Mouse (Mus musculus) myocyte (in vitro differentiated cells): ENCODE data around the gene Sod1. TPM values are rescaled to one million over a fixed set of nuclear protein-coding genes. Genes with fewer than 3 reads are reported as not detected.

ENCODE experiments used
- H3K27me3 ChIP-seq: one replicate; pipeline ENCODE4 v1.6.1; 2011; ENCODE audit not compliant: control insufficient read depth, insufficient read depth, insufficient read length
- H3K36me3 ChIP-seq: one replicate; pipeline ENCODE4 v1.6.1; 2011; ENCODE audit not compliant: control insufficient read depth, insufficient read depth
- H3K4me2 ChIP-seq: one replicate; pipeline ENCODE4 v1.6.1; 2011; ENCODE audit warnings: low read depth, control low read depth
- H3K4me3 ChIP-seq: one replicate; pipeline ENCODE4 v1.5.1; 2011; ENCODE audit warnings: mild to moderate bottlenecking, control low read depth, moderate library complexity
- H3K79me2 ChIP-seq: one replicate; pipeline ENCODE4 v1.6.1; 2011; ENCODE audit not compliant: control insufficient read depth, insufficient read depth
- H3ac ChIP-seq: one replicate; pipeline ENCODE4 v1.6.1; 2011; ENCODE audit not compliant: control insufficient read depth, insufficient read length
- CEBPB ChIP-seq: IDR thresholded peaks from 2 replicates; pipeline ENCODE4 v1.6.1; 2011; ENCODE audit warnings: mild to moderate bottlenecking, moderate library complexity; ENCODE audit not compliant: poor library complexity, insufficient read depth, severe bottlenecking
- E2F4 ChIP-seq: IDR thresholded peaks from one replicate; pipeline ENCODE4 v1.6.1; 2011; ENCODE audit warnings: mild to moderate bottlenecking, control low read depth, moderate library complexity; ENCODE audit not compliant: insufficient read depth
- MAX ChIP-seq: IDR thresholded peaks from one replicate; pipeline ENCODE4 v1.6.1; 2011; ENCODE audit warnings: low read depth, mild to moderate bottlenecking, control low read depth
- MYOD1 ChIP-seq, 3 experiments: IDR thresholded peaks; one replicate each; pipeline ENCODE4 v1.6.1; 2011; ENCODE audit warnings: control low read depth in 2 of 3, low read depth in 2 of 3, mild to moderate bottlenecking in 2 of 3, moderate library complexity in 1 of 3; ENCODE audit not compliant: insufficient read length in 2 of 3, control insufficient read depth in 1 of 3
- MYOG ChIP-seq, 3 experiments: IDR thresholded peaks; one replicate each; pipeline ENCODE4 v1.6.1; 2011; ENCODE audit warnings: control low read depth in 2 of 3, low read depth in 2 of 3, mild to moderate bottlenecking in 2 of 3; ENCODE audit not compliant: insufficient read length in 2 of 3, control insufficient read depth in 1 of 3, insufficient read depth in 1 of 3
- POLR2A ChIP-seq: IDR thresholded peaks from one replicate; pipeline ENCODE4 v1.6.1; 2011; ENCODE audit warnings: low read depth, mild to moderate bottlenecking, control low read depth, moderate library complexity; ENCODE audit not compliant: insufficient read length
- POLR2AphosphoS2 ChIP-seq: IDR thresholded peaks from one replicate; pipeline ENCODE4 v1.6.1; 2011; ENCODE audit warnings: low read depth, control low read depth; ENCODE audit not compliant: insufficient read length
- REST ChIP-seq: IDR thresholded peaks from one replicate; pipeline ENCODE4 v1.6.1; 2011; ENCODE audit warnings: mild to moderate bottlenecking, control low read depth, moderate library complexity; ENCODE audit not compliant: insufficient read depth, insufficient read length
- SRF ChIP-seq: IDR thresholded peaks from one replicate; pipeline ENCODE4 v1.6.1; 2011; ENCODE audit warnings: low read depth; ENCODE audit not compliant: control insufficient read depth, insufficient read length
- TCF12 ChIP-seq: IDR thresholded peaks from one replicate; pipeline ENCODE4 v1.6.1; 2011; ENCODE audit warnings: mild to moderate bottlenecking, control low read depth; ENCODE audit not compliant: poor library complexity, insufficient read depth, severe bottlenecking
- TCF3 ChIP-seq: IDR thresholded peaks from one replicate; pipeline ENCODE4 v1.6.1; 2011; ENCODE audit warnings: low read depth, control low read depth; ENCODE audit not compliant: insufficient read length
- USF1 ChIP-seq: IDR thresholded peaks from one replicate; pipeline ENCODE4 v1.6.1; 2011; ENCODE audit warnings: low read depth, mild to moderate bottlenecking, control low read depth, moderate library complexity
- polyA plus RNA-seq: library from polyadenylated mRNA; unstranded; fragments of >200 nt; fragmentation: generic; extraction: Trizol; gene quantifications from one replicate; pipeline ENCODE4 v1.2.1, GENCODE M21; 2012; ENCODE audit warnings: missing spikeins

Gene Sod1
- polyA plus RNA-seq, 1 experiment, result 551 TPM

DNA sequence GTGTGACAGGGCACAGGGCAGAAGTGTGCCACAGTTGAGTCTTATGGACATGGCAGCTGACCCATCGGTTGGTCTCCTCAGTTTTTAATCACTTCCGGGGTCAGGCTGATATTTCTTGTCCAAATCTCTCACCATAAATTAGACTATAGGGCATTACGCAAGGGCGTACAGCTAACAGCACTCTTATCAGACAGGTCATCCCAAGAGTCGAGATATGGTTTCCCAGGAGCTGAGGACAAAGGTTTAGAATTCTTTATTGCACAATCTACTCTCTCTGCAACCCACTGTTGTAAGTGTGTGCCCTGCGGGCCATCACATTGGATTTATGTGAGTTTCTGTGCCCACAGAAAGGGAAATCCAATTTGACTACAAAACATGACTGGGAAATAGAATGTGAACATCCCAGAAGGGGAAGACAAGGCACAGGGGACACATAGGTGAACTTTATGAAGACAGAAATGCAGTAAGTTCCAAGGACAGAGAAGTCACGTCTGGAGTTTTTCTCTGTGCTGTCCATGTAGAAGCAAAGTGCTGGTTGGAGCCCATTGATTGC is 23.8 kb upstream of the Sod1 start:
- Histone ChIP-seq H3K36me3 (no peaks in the 10 kb centered on the region), H3K4me3 (peak overlapping the region; percentile 18)
- TF ChIP-seq MYOD1 (IDR thresholded peaks at IDR 0.05; ENCODE audit: control insufficient read depth in 1 of 3, insufficient read length in 2 of 3, low read depth in 2 of 3) (no peak), CEBPB (no peak), SRF (no peak), REST (no peak), POLR2AphosphoS2 (no peak), TCF12 (no peak), MYOG (IDR thresholded peaks at IDR 0.05; ENCODE audit: control insufficient read depth in 1 of 3, insufficient read depth in 1 of 3, insufficient read length in 2 of 3, low read depth in 2 of 3) (no peak), MAX (no peak), E2F4 (no peak), USF1 (no peak), TCF3 (no peak), POLR2A (no peak)

DNA sequence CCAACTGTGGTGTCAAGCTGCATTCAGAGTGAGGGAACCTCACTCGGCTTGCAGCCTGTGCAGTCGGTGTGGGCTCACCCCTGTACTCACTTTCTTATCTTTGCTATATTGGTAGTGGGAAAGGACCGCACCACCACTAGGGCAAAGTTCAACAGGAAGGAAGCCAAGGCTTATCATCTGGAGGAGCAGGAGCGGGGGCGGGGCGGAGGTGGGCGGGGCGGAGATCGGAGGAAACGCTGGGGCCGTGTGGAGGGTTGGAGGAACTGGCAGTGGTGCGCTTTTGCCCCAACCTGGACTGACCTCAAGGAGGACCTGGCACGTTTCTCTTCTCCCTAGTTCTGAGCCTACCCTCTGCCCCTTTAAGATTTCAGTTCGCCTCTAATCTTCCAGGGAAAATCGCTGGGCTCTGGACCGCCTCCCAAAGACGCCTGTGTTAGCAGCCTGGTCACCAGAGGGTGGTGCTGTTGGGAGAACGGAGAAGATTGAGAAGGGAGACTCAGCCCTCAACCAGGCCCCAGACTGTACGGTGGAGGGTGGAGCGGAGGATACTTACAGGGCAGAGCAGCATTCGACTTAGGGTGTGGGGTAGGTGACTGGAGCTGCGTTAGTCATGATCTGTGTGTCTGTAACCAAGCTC is 23.1 kb upstream of the Sod1 start:
- H3K36me3 ChIP-seq, result no peaks in the 10 kb centered on the region

More for the DNA sequence above, 23.8 kb upstream of the Sod1 start:
- H3K27me3 ChIP-seq, result no peaks in the 10 kb centered on the region
- no peak overlapping the region for H3ac ChIP-seq
- no peak overlapping the region for H3K4me2 ChIP-seq
- H3K79me2 ChIP-seq, result no peaks in the 10 kb centered on the region

DNA sequence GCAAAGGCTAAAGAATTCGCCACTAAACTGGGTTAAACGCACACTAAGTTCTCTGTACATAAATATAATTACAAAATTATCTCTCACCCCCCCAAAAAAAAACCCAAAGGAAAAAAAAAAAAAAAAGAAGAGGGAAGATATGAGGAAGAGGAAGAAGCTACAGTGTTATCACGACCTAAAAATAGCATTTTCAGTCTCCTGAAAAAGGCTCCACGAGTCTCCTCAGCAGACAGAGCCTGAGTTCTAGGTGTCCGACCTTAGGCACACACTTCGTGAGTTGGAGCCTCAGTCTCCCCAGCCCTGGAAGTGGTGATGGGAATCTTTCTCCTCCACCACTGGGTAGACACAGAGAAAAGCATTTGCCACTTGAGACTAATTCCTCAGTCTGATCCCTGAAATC is 21.9 kb upstream of the Sod1 start:
- H3K27me3 ChIP-seq, result no peaks in the 10 kb centered on the region
- H3K36me3 ChIP-seq, result no peaks in the 10 kb centered on the region
- no peak overlapping the region for H3K4me3 ChIP-seq
- TF ChIP-seq REST, result no peak
- TF ChIP-seq TCF12, result no peak
- no peak for TF ChIP-seq TCF3
- no peak for TF ChIP-seq SRF
- TF ChIP-seq USF1, result no peak
- TF ChIP-seq E2F4, result no peak
- TF ChIP-seq MAX, result no peak
- TF ChIP-seq POLR2AphosphoS2, result no peak
- no peak for TF ChIP-seq CEBPB
- TF ChIP-seq MYOG (IDR thresholded peaks at IDR 0.05; ENCODE audit: control insufficient read depth in 1 of 3, insufficient read depth in 1 of 3, insufficient read length in 2 of 3, low read depth in 2 of 3), result no peak
- TF ChIP-seq MYOD1 (IDR thresholded peaks at IDR 0.05; ENCODE audit: control insufficient read depth in 1 of 3, insufficient read length in 2 of 3, low read depth in 2 of 3), result no peak
- TF ChIP-seq POLR2A, result no peak
- H3K4me2 ChIP-seq, result no peak overlapping the region
- no peak overlapping the region for H3ac ChIP-seq
- H3K79me2 ChIP-seq, result no peaks in the 10 kb centered on the region

More for the DNA sequence above, 23.1 kb upstream of the Sod1 start:
- H3ac ChIP-seq, result no peak overlapping the region
- H3K79me2 ChIP-seq, result no peaks in the 10 kb centered on the region
- TF ChIP-seq MAX (no peak), POLR2A (no peak), E2F4 (no peak), REST (no peak), POLR2AphosphoS2 (no peak), USF1 (no peak), TCF3 (no peak), TCF12 (no peak)
- peak overlapping the region; percentile 61 for H3K4me2 ChIP-seq
- peak overlapping the region; percentile 18 for H3K4me3 ChIP-seq
- no peaks in the 10 kb centered on the region for H3K27me3 ChIP-seq

GRCm38 (mm10) chr16:90199174-90199573 is 21.4 kb upstream of the Sod1 start:
- Histone ChIP-seq H3K79me2 (no peaks in the 10 kb centered on the region), H3K4me3 (no peak overlapping the region), H3K27me3 (no peaks in the 10 kb centered on the region), H3ac (no peak overlapping the region), H3K4me2 (no peak overlapping the region), H3K36me3 (no peaks in the 10 kb centered on the region)
- TF ChIP-seq MYOD1 (IDR thresholded peaks at IDR 0.05; ENCODE audit: control insufficient read depth in 1 of 3, insufficient read length in 2 of 3, low read depth in 2 of 3) (no peak), E2F4 (no peak)

DNA sequence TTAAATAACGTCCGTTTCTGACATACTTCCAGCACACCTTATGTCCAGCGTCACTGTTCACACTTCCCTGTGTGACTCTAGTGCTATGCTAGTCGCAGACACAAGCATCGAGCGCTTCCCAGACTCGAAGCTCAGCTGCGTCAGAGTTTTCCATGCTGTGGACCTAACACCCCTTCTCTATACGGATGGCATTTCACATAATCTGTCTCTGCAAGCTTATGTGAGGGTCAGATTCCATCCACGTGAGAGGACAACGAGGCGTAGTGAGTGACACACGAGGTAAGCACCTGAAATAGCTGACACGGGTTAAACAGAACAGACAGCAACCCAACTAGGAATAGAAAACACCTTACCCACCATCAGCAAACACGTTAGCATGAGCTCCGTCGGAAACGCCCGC is 18.4 kb upstream of the Sod1 start:
- TF ChIP-seq MAX (no peak), POLR2A (no peak), CEBPB (no peak), SRF (no peak), MYOD1 (IDR thresholded peaks at IDR 0.05; ENCODE audit: control insufficient read depth in 1 of 3, insufficient read length in 2 of 3, low read depth in 2 of 3) (no peak)
- no peaks in the 10 kb centered on the region for H3K36me3 ChIP-seq
- H3K4me2 ChIP-seq, result no peak overlapping the region
- no peak overlapping the region for H3K4me3 ChIP-seq
- H3K79me2 ChIP-seq, result no peaks in the 10 kb centered on the region
- H3K27me3 ChIP-seq, result no peaks in the 10 kb centered on the region
- H3ac ChIP-seq, result no peak overlapping the region
